Mouse (Mus musculus): ENCODE data around the gene Mindy4b-ps. TPM values are rescaled to one million over a fixed set of nuclear protein-coding genes. Genes with fewer than 3 reads are reported as not detected.

Mindy4b-ps gene
- total RNA-seq, 1 experiment from 2014 or later = not detected

- no peak for DNase-seq
Observed at GRCm38 (mm10) chr3:58784219-58785092, 37.7 kb downstream of the Mindy4b-ps start.

- no peak for DNase-seq
Observed at GRCm38 (mm10) chr3:58783602-58784218, 38.4 kb downstream of the Mindy4b-ps start.

DNA sequence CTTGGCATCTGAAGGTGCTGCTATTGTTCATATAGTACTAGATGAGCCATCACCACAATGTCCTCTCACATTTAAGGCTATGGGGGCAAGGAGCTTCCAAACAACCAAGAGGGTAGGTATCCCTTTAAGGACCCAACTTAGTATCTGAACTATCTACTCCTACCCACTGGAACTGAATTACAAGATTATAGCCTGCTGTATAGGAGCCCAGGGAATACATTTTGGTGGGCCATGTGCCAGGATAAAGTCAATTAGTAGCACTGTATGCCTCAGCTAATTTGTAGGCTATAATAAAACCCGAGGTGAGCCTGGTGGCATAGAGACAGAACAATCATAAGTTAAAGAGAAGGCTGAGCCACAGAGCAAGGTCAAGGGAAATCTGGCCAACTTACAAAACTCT lies 65.7 kb downstream of the Mindy4b-ps start:
- no peak for DNase-seq

DNA sequence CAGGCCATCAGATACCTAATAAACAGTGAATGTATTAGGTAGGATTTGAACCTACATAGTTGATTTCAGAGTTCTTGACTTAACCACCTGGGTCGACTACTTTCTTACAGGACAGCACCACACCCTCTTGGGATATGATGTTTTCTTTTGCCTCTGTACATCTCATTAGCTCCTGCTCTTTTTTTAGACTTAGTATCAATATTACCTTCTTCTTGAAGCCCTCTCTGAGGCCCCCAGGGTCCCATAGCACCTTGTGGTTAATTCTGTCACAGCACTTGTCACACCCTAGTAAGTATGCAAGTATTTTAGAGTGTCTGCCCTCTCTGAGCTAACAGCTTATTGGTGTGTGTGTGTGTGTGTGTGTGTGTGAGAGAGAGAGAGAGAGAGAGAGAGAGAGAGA lies 66.3 kb downstream of the Mindy4b-ps start:
- DNase-seq = no peak

- DNase-seq = no peak
Observed at GRCm38 (mm10) chr3:58754361-58754760, 67.8 kb downstream of the Mindy4b-ps start.

DNA sequence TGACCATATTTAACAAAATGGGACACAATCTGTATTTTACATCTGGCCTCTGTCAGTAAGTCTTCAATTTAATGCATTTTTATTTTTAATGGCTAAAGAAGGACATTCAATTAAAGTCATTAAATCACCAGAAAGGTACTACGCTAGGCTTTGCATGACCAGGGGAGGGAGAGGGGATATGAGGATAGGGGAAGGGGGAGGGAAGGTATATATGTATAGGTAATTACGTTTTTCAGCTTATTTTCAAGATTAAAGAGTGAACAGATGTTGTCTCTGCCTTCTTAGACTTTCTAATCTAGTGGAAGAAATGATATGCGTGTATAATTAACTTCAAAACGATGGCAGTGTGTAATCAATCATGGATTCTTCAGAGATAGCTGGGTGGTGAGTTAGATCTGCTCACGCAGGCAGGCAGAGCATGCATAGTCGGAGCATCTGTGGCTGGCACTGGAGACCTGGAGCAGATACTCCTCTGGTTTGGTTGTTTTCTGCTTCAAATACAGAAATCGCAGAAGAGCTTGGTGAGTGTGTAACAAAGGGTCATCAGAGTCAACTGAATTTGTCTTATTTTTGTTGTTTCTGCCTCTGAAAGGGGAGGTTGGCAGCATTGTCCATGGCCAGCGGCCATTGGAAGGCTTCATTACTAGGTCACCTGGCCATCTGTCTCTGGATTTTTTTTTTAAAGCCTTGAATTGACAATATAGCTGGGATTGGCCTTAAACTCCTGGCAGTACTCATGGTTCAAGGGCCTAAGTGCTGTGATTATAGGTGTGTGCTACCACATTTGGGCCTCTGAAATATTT lies 70.1 kb downstream of the Mindy4b-ps start:
- no peak for DNase-seq

GRCm38 (mm10) chr3:58748724-58749123 lies 73.4 kb downstream of the Mindy4b-ps start:
- DNase-seq = no peak

GRCm38 (mm10) chr3:58747924-58748323 lies 74.2 kb downstream of the Mindy4b-ps start:
- no peak for DNase-seq

DNA sequence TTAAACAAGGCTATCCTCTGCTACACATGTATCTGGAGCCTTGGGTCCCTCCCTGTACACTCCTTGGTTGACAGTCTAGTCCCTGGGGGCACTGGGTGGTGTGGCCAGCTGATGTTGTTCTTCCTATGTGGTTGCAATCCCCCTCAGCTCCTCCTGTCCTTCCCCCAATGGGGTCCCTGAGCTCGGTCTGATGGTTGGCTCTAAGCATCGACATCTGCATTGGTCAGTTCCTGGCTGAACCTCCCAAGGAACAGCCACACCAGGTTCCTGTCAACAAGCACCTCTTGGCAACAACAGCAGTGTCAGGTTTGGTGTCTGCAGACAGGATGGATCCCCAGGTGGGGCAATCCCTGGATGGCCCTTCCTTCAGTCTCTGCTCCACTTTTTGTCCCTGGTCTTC lies 82.6 kb downstream of the Mindy4b-ps start:
- no peak for DNase-seq

Other genes with a start within 250 kb of the Mindy4b-ps start
- gene Selenot, start 245.7 kb downstream of the Mindy4b-ps start, total RNA-seq (2021) = 136 and 137 TPM in 2 replicates
- gene Erich6, start 185.1 kb downstream of the Mindy4b-ps start, total RNA-seq (2021) = not detected in 2 replicates
- 20.2 and 20.5 TPM in 2 replicates for gene Siah2, start 129.9 kb downstream of the Mindy4b-ps start, total RNA-seq (2021)
- not detected in 2 replicates for gene Clrn1, start 63.0 kb upstream of the Mindy4b-ps start, total RNA-seq (2021)
- 18.3 and 18.5 TPM in 2 replicates for gene Med12l, start 183.5 kb upstream of the Mindy4b-ps start, total RNA-seq (2021)

All from adrenal gland, postnatal 25 days (tissue).